Mouse (Mus musculus): ENCODE data around the gene Stap2.

DNA sequence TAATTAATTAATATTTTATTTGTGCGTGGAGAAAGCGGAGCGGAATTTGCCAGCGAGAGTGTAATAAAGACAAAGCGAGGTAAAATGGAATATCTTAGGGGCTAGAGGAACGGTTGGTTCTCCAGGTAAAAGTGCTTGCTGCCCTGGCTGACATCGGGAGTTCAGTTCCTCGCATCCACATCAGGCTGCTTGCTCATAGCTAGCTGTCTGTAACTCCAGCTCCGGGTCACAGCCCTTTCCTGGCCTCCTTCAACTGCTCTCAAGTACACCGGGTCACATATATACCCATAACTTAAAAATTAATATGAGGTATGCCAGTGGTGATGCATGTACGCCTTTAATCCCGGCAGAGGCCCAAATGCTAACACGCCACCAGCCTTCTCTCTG is 31.5 kb upstream of the Stap2 start:
- TF ChIP-seq GATA1 (IDR thresholded peaks at IDR 0.05; ENCODE audit: low read length) (no peak), TAL1 (IDR thresholded peaks at IDR 0.05; ENCODE audit: low read length) (no peak)
